Mouse (Mus musculus): ENCODE results near the gene Foxo1. TPM values are rescaled to one million over a fixed set of nuclear protein-coding genes. Genes with fewer than 3 reads are reported as not detected.

The Foxo1 gene
- total and polyA plus RNA-seq, 2 experiments from 2014 or later: 3.6 to 4.7 TPM

DNA sequence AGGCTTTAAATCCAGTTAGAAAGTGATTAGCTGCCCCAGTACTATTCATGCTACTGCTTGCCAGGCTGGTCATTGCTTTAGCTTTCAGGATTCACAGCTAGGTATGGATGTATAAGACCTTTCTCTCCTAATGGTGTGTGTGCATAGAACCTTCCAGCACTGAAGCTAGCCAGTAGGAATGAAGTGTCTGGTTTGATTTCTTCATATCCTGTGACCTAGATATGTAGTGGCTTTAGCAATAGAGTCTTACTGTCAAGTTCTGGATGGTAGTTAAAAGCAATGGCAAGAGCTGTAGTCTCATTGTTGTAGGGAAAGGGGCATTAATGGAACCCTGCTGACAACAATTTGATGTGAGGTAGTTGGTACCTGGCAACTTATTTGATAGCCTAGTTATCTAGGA lies 6.3 kb downstream of the Foxo1 start:
- DNase-seq (ENCODE audit: low spot score): no peak
- TF ChIP-seq EP300 (IDR thresholded peaks at IDR 0.05; ENCODE audit: low read depth) (no peak), CTCF (IDR thresholded peaks at IDR 0.05; ENCODE audit: low read depth) (no peak)
- peaks cover 12% of the 10 kb centered on the region for H3K4me1 ChIP-seq (ENCODE audit: control insufficient read depth, insufficient read depth)

DNA sequence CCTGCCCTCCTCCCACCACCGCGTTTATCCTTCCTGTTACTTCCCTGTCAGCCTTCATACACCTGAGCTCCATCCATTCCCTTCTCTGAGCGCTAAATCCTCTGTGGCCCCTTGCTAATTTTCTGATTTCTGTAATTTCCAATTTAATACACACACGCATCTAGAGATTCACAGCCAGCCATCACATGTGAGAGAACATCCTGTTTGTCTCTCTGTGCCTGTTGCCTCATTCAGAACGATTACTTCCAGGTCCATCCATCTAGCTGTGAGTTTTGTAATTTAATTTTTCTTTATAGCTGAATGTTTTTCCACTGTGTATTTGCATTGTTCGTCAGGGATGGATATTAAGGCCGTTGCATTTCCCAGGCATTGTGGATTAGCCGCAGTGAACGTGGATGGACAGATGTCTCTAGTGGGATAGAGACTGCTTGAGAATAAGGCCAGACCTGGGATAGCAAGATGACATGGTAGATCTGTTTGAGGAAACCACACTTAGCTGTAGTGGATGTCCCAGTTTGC lies 7.0 kb downstream of the Foxo1 start:
- Histone ChIP-seq H3K4me2 (ENCODE audit: low read depth, low read length) (no peak overlapping the region), H3K4me1 (ENCODE audit: control insufficient read depth, insufficient read depth) (peaks cover 12% of the 10 kb centered on the region), H3K4me3 (ENCODE audit: low read depth, low read length) (no peak overlapping the region), H3K27me3 (ENCODE audit: control insufficient read depth, insufficient read depth, low read length) (no peaks in the 10 kb centered on the region), H3K9ac (replicated peaks; ENCODE audit: low read depth, low read length) (no peak overlapping the region), H3K9me3 (replicated peaks; ENCODE audit: control insufficient read depth, low read length) (no peaks in the 10 kb centered on the region), H3K36me3 (replicated peaks; ENCODE audit: control insufficient read depth, insufficient read depth, low read length) (no peaks in the 10 kb centered on the region), H3K27ac (ENCODE audit: low read depth) (no peak overlapping the region)
- no peak for ATAC-seq (ENCODE audit: insufficient read depth, low read depth)
- TF ChIP-seq EP300 (IDR thresholded peaks at IDR 0.05; ENCODE audit: low read depth): no peak
- TF ChIP-seq CTCF (IDR thresholded peaks at IDR 0.05; ENCODE audit: low read depth): no peak
- DNase-seq (ENCODE audit: low spot score): no peak
- WGBS: 82% methylated on average over 9 of the region's 9 CpGs

More for the DNA sequence above, 6.3 kb downstream of the Foxo1 start:
- ATAC-seq (ENCODE audit: insufficient read depth, low read depth): no peak
- no peaks in the 10 kb centered on the region for H3K9me3 ChIP-seq (replicated peaks; ENCODE audit: control insufficient read depth, low read length)
- H3K36me3 ChIP-seq (replicated peaks; ENCODE audit: control insufficient read depth, insufficient read depth, low read length): no peaks in the 10 kb centered on the region
- no peaks in the 10 kb centered on the region for H3K27me3 ChIP-seq (ENCODE audit: control insufficient read depth, insufficient read depth, low read length)
- no peak overlapping the region for H3K4me2 ChIP-seq (ENCODE audit: low read depth, low read length)
- no peak overlapping the region for H3K9ac ChIP-seq (replicated peaks; ENCODE audit: low read depth, low read length)
- no peak overlapping the region for H3K4me3 ChIP-seq (ENCODE audit: low read depth, low read length)
- no peak overlapping the region for H3K27ac ChIP-seq (ENCODE audit: low read depth)

DNA sequence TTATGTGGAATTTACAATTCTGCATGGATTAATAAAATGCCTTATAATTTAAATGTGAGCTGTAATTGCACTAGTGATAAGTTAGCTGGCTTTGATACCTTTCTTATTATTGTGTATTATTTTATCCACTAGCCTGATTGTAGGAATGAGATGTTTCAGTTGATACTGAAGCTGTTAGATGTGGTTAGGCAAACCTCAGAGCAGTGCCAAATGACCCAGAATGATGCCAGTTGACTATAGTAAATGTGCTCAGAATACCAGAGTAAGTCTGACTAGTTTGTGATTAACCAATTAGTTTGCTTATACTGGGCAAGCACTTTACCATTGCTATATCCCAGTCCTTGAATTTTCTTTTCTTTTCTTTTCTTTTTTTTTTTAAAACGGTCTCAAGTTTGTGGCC lies 12.5 kb downstream of the Foxo1 start:
- Histone ChIP-seq H3K27me3 (ENCODE audit: control insufficient read depth, insufficient read depth, low read length) (no peaks in the 10 kb centered on the region), H3K4me1 (ENCODE audit: control insufficient read depth, insufficient read depth) (0 out of 2 replicates have a peak, but pooled peaks cover 6% of the 10 kb centered on the region), H3K9ac (replicated peaks; ENCODE audit: low read depth, low read length) (no peak overlapping the region), H3K36me3 (replicated peaks; ENCODE audit: control insufficient read depth, insufficient read depth, low read length) (no peaks in the 10 kb centered on the region), H3K4me2 (ENCODE audit: low read depth, low read length) (no peak overlapping the region), H3K9me3 (replicated peaks; ENCODE audit: control insufficient read depth, low read length) (no peaks in the 10 kb centered on the region), H3K27ac (ENCODE audit: low read depth) (no peak overlapping the region), H3K4me3 (ENCODE audit: low read depth, low read length) (no peak overlapping the region)
- no peak for DNase-seq (ENCODE audit: low spot score)
- 71% methylated on average over 1 of the region's 1 CpGs for WGBS
- no peak for ATAC-seq (ENCODE audit: insufficient read depth, low read depth)
- TF ChIP-seq EP300 (IDR thresholded peaks at IDR 0.05; ENCODE audit: low read depth) (no peak), CTCF (IDR thresholded peaks at IDR 0.05; ENCODE audit: low read depth) (no peak)

DNA sequence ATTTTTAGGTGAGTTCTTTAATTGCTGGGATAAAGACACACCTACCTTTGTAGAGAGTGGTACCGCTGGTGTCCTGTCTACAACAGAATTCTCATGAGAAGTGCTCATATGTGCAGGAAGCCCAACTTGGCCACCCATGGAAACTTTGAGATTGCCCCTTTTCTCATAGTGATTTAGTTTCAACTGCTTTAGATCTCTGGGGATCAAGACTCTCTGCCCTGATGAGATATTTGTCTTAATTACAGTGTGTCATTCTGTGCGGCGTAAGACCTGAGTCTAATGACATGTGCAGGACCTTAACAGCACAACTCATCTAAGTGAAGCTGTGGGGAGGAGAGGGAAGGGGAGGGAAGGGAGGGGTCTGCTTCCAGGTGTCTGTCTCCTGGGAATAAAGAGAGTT lies 13.7 kb downstream of the Foxo1 start:
- no peak overlapping the region for H3K4me3 ChIP-seq (ENCODE audit: low read depth, low read length)
- no peak overlapping the region for H3K27ac ChIP-seq (ENCODE audit: low read depth)
- H3K9me3 ChIP-seq (replicated peaks; ENCODE audit: control insufficient read depth, low read length): no peaks in the 10 kb centered on the region
- no peaks in the 10 kb centered on the region for H3K36me3 ChIP-seq (replicated peaks; ENCODE audit: control insufficient read depth, insufficient read depth, low read length)
- ATAC-seq (ENCODE audit: insufficient read depth, low read depth): no peak
- H3K4me1 ChIP-seq (ENCODE audit: control insufficient read depth, insufficient read depth): 0 out of 2 replicates have a peak, but pooled peaks cover 6% of the 10 kb centered on the region
- no peak for DNase-seq (ENCODE audit: low spot score)
- no peaks in the 10 kb centered on the region for H3K27me3 ChIP-seq (ENCODE audit: control insufficient read depth, insufficient read depth, low read length)
- no peak overlapping the region for H3K4me2 ChIP-seq (ENCODE audit: low read depth, low read length)
- 78% methylated on average over 3 of the region's 3 CpGs for WGBS
- TF ChIP-seq CTCF (IDR thresholded peaks at IDR 0.05; ENCODE audit: low read depth) (no peak), EP300 (IDR thresholded peaks at IDR 0.05; ENCODE audit: low read depth) (no peak)
- H3K9ac ChIP-seq (replicated peaks; ENCODE audit: low read depth, low read length): no peak overlapping the region

DNA sequence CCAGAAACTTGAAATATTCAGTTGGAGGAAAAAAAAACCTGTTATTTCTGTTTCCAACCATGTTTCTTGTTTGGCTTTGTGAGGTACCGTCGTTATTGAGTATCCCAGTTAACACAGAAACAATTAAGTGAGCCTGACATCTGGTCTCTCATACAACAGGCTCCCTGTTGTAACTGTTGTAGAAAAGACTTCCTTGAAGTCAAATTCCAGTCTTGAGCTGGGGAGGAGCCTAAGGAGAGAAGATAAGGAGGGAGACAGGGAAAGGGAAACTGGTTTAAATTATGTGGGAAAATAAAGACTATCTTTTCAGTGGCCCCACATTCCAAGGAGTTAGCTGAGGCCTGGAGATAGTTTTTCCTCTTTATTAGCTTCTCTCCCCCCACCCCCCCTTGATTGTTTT lies 14.2 kb downstream of the Foxo1 start:
- Histone ChIP-seq H3K9ac (replicated peaks; ENCODE audit: low read depth, low read length) (no peak overlapping the region), H3K27ac (ENCODE audit: low read depth) (no peak overlapping the region), H3K9me3 (replicated peaks; ENCODE audit: control insufficient read depth, low read length) (no peaks in the 10 kb centered on the region), H3K4me2 (ENCODE audit: low read depth, low read length) (no peak overlapping the region), H3K4me1 (ENCODE audit: control insufficient read depth, insufficient read depth) (0 out of 2 replicates have a peak, but pooled peaks cover 6% of the 10 kb centered on the region), H3K36me3 (replicated peaks; ENCODE audit: control insufficient read depth, insufficient read depth, low read length) (no peaks in the 10 kb centered on the region), H3K27me3 (ENCODE audit: control insufficient read depth, insufficient read depth, low read length) (no peaks in the 10 kb centered on the region), H3K4me3 (ENCODE audit: low read depth, low read length) (no peak overlapping the region)
- TF ChIP-seq EP300 (IDR thresholded peaks at IDR 0.05; ENCODE audit: low read depth) (no peak), CTCF (IDR thresholded peaks at IDR 0.05; ENCODE audit: low read depth) (no peak)
- DNase-seq (ENCODE audit: low spot score) (no peak), ATAC-seq (ENCODE audit: insufficient read depth, low read depth) (no peak)
- 49% methylated on average over 2 of the region's 2 CpGs for WGBS

DNA sequence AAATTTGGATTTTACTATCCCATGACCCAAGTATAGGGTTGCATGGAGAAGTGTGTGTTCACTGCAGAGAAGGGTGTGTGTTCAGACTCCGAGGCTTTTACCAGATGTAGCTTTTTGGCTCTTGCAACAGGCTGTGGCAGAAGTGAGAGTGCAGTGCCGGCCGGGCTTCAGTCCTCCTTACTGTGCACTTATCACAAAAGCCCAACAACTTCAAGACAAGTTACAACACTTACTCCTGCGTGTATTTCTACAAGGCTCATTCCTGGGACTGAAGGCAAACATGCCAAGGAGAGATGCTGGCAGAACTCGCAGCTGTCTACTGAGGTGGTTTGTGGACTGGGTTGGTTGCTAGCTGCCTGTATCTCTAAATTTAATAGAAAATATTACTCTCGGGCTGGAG lies 15.4 kb downstream of the Foxo1 start:
- H3K9ac ChIP-seq (replicated peaks; ENCODE audit: low read depth, low read length): no peak overlapping the region
- 67% methylated on average over 6 of the region's 6 CpGs for WGBS
- H3K36me3 ChIP-seq (replicated peaks; ENCODE audit: control insufficient read depth, insufficient read depth, low read length): no peaks in the 10 kb centered on the region
- TF ChIP-seq EP300 (IDR thresholded peaks at IDR 0.05; ENCODE audit: low read depth) (no peak), CTCF (IDR thresholded peaks at IDR 0.05; ENCODE audit: low read depth) (no peak)
- H3K4me3 ChIP-seq (ENCODE audit: low read depth, low read length): no peak overlapping the region
- DNase-seq (ENCODE audit: low spot score) (no peak), ATAC-seq (ENCODE audit: insufficient read depth, low read depth) (no peak)
- no peaks in the 10 kb centered on the region for H3K9me3 ChIP-seq (replicated peaks; ENCODE audit: control insufficient read depth, low read length)
- no peaks in the 10 kb centered on the region for H3K27me3 ChIP-seq (ENCODE audit: control insufficient read depth, insufficient read depth, low read length)
- no peak overlapping the region for H3K4me2 ChIP-seq (ENCODE audit: low read depth, low read length)
- H3K4me1 ChIP-seq (ENCODE audit: control insufficient read depth, insufficient read depth): 0 out of 2 replicates have a peak, but pooled peaks cover 6% of the 10 kb centered on the region
- H3K27ac ChIP-seq (ENCODE audit: low read depth): no peak overlapping the region
